Mouse (Mus musculus) intestine, embryonic 14.5 days (tissue): Measurements from ENCODE around the gene Tbc1d24. TPM values are rescaled to one million over a fixed set of nuclear protein-coding genes. Genes with fewer than 3 reads are reported as not detected.
"Not testable (repeated sequence)": the region's sequence is repeated elsewhere in the genome, so short reads cannot be mapped to it uniquely, and the experiment has no call there.

Experiments used
- ATAC-seq: fragments of 200-750 bp; cut with Nextera tagmentation; replicated peaks from 2 replicates; pipeline ENCODE4 v1.8.0; 2017; ENCODE audit warnings: low read depth, moderate number of reproducible peaks, moderate TSS enrichment, moderate library complexity; ENCODE audit not compliant: low FRiP score, low TSS enrichment
- DNase-seq: peaks from one replicate; pipeline ENCODE4 v3.0.0-alpha.2; 2018; ENCODE audit warnings: low spot score
- H3K27ac ChIP-seq: fragments of 300-500 bp; sonication (generic); 2 replicates; pipeline ENCODE4 v1.5.1; 2014; ENCODE audit warnings: low read depth, mild to moderate bottlenecking, control low read depth
- H3K27me3 ChIP-seq: fragments of 300-500 bp; sonication (generic); replicated peaks from 2 replicates; pipeline ENCODE4 v1.6.1; 2014; ENCODE audit warnings: low read length, control low read depth; ENCODE audit not compliant: control insufficient read depth, insufficient read depth
- H3K36me3 ChIP-seq: fragments of 300-500 bp; sonication (generic); 2 replicates; pipeline ENCODE4 v1.6.1; 2014; ENCODE audit warnings: low read length, control low read depth; ENCODE audit not compliant: control insufficient read depth, insufficient read depth
- H3K4me1 ChIP-seq: fragments of 300-500 bp; sonication (generic); replicated peaks from 2 replicates; pipeline ENCODE4 v1.6.1; 2014; ENCODE audit warnings: low read length, control low read depth, mixed read lengths; ENCODE audit not compliant: control insufficient read depth, insufficient read depth
- H3K4me2 ChIP-seq: fragments of 300-500 bp; sonication (generic); 2 replicates; pipeline ENCODE4 v1.6.1; 2014; ENCODE audit warnings: low read length
- H3K4me3 ChIP-seq: fragments of 300-500 bp; sonication (generic); 2 replicates; pipeline ENCODE4 v1.5.1; 2014; ENCODE audit warnings: low read depth, low read length, control low read depth, mixed read lengths
- H3K9ac ChIP-seq: fragments of 300-500 bp; sonication (generic); 2 replicates; pipeline ENCODE4 v1.6.1; 2014; ENCODE audit warnings: mild to moderate bottlenecking, low read length
- H3K9me3 ChIP-seq: fragments of 300-500 bp; sonication (generic); 2 replicates; pipeline ENCODE4 v1.6.1; 2016; ENCODE audit warnings: low read length, control low read depth; ENCODE audit not compliant: control insufficient read depth
- WGBS: fragments of 180-500 bp; shearing (Covaris S2); extraction: QIAGEN DNeasy Blood & Tissue Kit; methylation state at CpG from one replicate; pipeline ENCODE4 v1.1.7; 2014; 5-methylcytosine and 5-hydroxymethylcytosine counted together
- polyA plus RNA-seq: library from polyadenylated mRNA; unstranded; fragments of >200 nt; fragmentation: Nextera tagmentation; extraction: Ambion mirVana; gene quantifications from 2 replicates; pipeline ENCODE4 v1.2.1, GENCODE M21; 2014

The Tbc1d24 gene
- polyA plus RNA-seq, 1 experiment from 2014 or later, result 4.8 TPM

DNA sequence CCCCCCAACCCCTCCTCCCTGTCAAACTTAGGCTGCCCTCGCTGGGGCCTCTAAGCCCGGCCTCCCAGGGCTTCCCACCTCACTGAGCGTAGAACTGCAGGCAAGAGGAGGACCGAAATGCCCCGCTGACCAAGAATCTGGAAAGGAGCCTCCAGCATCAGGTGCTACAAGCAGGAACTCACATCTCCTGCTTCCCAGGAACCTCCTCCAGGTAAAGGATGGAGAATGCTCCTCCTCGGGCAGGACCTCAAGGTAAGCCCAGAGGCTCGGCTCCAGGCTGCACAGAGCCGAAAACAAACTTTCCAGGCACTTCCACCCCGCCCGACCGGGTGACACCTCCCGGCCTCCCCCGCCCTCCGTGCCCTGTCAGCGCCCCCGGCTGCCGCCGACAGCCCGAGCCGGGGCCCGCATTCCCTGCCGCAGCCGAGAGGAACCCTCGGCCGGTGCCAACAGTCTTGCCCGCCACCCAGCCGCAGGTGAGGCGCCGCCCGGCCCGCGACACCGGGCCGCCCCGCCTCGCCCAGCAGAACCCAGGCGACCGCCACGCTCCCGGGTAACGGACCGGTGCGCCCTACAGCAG lies 64.4 kb downstream of the Tbc1d24 start:
- ATAC-seq, result peak; percentile 61

DNA sequence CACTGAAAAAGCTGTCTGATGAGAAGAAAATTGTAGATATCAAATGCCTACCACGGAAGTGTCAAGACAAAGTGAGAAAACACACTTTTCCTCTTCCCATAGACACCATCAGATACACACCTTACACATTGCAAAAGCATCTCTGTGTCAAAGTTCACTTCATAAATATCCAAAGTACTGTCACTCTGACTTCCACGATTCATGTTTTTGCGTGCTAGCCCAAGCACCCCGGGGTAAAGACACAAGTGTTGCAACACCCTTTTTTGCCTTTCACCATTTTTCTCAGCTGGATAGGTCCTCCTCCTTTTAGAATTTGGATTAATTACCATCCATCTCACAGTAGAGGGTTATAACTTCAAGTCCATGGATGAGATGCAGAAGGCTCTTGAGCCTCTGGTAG lies 65.4 kb downstream of the Tbc1d24 start:
- 90% methylated on average over 4 of the region's 4 CpGs for WGBS
- no peak for DNase-seq
- H3K4me1 ChIP-seq, result peaks cover 18% of the 10 kb centered on the region

More for the DNA sequence above, 64.4 kb downstream of the Tbc1d24 start:
- peak overlapping the region; percentile 97 for H3K4me3 ChIP-seq
- DNase-seq, result peak; percentile 73
- H3K4me2 ChIP-seq, result peak overlapping the region; percentile 70
- peaks cover 18% of the 10 kb centered on the region for H3K4me1 ChIP-seq
- no peaks in the 10 kb centered on the region for H3K36me3 ChIP-seq
- under 1% methylated on average over 29 of the region's 43 CpGs for WGBS
- H3K27me3 ChIP-seq, result no peaks in the 10 kb centered on the region
- H3K27ac ChIP-seq, result peak overlapping the region; percentile 81
- H3K9me3 ChIP-seq, result no peaks in the 10 kb centered on the region
- peak overlapping the region; percentile 86 for H3K9ac ChIP-seq

DNA sequence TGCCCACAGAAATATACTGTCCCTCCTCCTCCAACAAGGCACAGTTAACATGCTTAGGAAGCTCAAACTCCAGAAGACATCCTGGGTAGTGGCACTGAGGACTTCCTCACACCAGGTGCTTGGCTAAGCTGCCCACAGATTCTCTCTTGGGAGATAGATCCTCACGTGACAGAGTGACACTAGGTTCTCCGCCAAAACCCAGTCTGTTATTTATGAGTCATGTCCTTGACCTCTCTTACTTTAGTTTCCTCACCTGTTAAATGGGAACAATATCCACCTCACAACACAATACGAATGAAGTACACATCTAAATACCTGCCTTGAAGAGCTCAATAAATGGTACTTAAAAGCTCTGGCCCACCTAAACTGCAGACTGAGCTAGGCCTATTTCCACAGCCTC lies 66.1 kb downstream of the Tbc1d24 start:
- Histone ChIP-seq H3K36me3 (no peaks in the 10 kb centered on the region), H3K4me1 (peaks cover 18% of the 10 kb centered on the region), H3K4me2 (no peak overlapping the region), H3K27ac (no peak overlapping the region), H3K9me3 (no peaks in the 10 kb centered on the region), H3K9ac (no peak overlapping the region), H3K27me3 (no peaks in the 10 kb centered on the region), H3K4me3 (no peak overlapping the region)
- WGBS, result 80% methylated on average over 3 of the region's 3 CpGs
- ATAC-seq (no peak), DNase-seq (no peak)

More for the DNA sequence above, 65.4 kb downstream of the Tbc1d24 start:
- Histone ChIP-seq H3K27me3 (no peaks in the 10 kb centered on the region), H3K36me3 (no peaks in the 10 kb centered on the region), H3K27ac (no peak overlapping the region), H3K9ac (no peak overlapping the region), H3K4me2 (peak overlapping the region; percentile 70), H3K4me3 (peak overlapping the region; percentile 97; the same call in 1 of the 2 replicates), H3K9me3 (no peaks in the 10 kb centered on the region)
- no peak for ATAC-seq

DNA sequence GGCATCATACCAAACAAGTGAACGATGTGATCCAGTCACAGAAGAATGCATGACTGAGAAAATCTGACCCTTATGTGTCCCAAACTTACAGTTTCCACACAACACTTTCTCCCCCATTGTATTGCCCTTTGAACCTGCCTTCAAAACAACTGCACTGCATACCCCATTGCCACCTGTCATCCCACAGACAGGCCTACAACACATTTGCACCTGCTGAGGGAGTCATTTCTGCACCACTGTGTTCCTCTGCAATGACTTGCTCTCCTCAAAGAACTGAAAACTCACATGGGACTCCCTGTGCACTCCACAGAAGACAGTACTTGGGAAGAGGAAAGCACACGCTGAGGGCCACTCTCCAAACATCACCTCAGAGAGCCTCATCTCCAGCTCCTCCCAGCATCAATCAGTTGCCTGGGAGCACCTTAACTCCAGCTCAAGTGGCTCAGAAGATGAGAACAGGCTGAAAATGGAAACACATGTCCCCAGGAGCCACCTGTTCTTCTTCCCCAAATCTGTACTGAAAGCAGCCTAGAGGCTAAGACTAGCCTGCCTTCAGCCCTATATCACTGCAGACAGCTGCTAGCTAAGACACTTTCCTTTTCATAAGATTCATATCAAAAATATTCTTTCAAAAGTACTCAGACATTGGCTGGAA lies 68.0 kb downstream of the Tbc1d24 start:
- Histone ChIP-seq H3K36me3 (no peaks in the 10 kb centered on the region), H3K27ac (no peak overlapping the region), H3K4me3 (no peak overlapping the region), H3K9me3 (no peaks in the 10 kb centered on the region), H3K4me1 (peaks cover 18% of the 10 kb centered on the region), H3K4me2 (no peak overlapping the region), H3K27me3 (no peaks in the 10 kb centered on the region), H3K9ac (no peak overlapping the region)
- DNase-seq (no peak), ATAC-seq (no peak)
- 73% methylated on average over 2 of the region's 2 CpGs for WGBS

DNA sequence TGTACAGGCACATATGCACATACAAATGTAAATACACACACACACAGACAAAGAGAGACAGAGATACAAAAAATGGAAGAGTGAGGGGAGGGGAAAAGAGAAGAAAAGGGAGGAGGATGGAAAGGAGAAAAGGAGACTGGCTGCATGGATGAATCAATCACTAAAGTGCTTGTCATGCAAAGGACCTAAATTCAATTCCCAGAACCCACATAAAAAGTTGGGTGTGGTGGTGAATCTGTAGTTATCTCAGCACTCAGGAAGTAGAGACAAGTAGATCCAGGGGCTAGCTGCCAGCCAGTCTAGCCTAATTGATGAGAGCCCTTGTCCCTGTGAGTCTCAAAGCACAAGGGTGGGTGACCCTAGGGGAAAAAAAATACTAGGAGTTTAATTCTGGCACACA lies 71.3 kb downstream of the Tbc1d24 start:
- Histone ChIP-seq H3K4me2 (no peak overlapping the region), H3K27ac (no peak overlapping the region), H3K9me3 (no peaks in the 10 kb centered on the region), H3K4me3 (no peak overlapping the region), H3K36me3 (no peaks in the 10 kb centered on the region), H3K4me1 (no peaks in the 10 kb centered on the region), H3K9ac (no peak overlapping the region), H3K27me3 (no peaks in the 10 kb centered on the region)
- DNase-seq (no peak), ATAC-seq (no peak)

DNA sequence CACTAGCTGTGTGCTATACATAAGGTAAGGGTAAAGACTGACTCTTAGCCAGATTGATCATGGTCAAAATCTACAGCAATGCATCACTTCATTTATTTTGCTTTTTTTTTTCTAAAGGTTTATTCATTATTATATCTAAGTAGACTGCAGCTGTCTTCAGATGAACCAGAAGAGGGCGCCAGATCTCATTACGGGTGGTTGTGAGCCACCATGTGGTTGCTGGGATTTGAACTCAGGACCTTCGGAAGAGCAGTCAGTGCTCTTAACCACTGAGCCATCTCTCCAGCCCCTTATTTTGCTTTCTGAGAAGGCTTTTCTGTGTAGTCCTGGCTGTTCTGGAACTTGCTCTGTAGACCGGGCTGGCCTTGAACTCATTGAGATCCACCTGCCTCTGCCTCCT lies 72.4 kb downstream of the Tbc1d24 start:
- H3K4me1 ChIP-seq, H3K4me3 ChIP-seq, H3K27ac ChIP-seq, H3K27me3 ChIP-seq, ATAC-seq, DNase-seq, H3K9me3 ChIP-seq, H3K4me2 ChIP-seq, H3K9ac ChIP-seq, H3K36me3 ChIP-seq: not testable (repeated sequence)
- 91% methylated on average over 4 of the region's 4 CpGs for WGBS

DNA sequence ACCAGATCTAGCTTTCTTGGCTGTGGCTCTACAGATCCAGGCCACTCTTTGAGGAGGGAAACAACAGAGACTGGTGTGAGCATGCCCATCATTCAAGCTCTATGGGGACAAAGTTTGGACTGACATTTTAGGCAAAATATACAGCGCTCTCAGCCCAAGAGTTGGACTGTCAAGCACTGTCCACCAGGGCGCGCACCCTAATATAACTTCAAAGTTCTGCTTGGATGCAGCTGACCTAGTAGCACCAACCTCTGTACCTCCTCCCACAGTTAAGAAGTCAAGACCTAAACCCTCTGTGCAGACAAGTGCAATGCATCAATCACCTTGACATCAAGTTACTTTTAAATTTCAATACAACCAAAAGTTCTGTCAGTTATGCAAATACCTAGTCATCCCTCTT lies 73.8 kb downstream of the Tbc1d24 start:
- DNase-seq (no peak), ATAC-seq (no peak)
- H3K36me3 ChIP-seq, result no peaks in the 10 kb centered on the region
- no peaks in the 10 kb centered on the region for H3K27me3 ChIP-seq
- no peak overlapping the region for H3K27ac ChIP-seq
- H3K4me1 ChIP-seq, result no peaks in the 10 kb centered on the region
- no peak overlapping the region for H3K4me3 ChIP-seq
- H3K9ac ChIP-seq, result no peak overlapping the region
- no peak overlapping the region for H3K4me2 ChIP-seq
- WGBS, result 86% methylated on average over 3 of the region's 3 CpGs
- H3K9me3 ChIP-seq, result no peaks in the 10 kb centered on the region

DNA sequence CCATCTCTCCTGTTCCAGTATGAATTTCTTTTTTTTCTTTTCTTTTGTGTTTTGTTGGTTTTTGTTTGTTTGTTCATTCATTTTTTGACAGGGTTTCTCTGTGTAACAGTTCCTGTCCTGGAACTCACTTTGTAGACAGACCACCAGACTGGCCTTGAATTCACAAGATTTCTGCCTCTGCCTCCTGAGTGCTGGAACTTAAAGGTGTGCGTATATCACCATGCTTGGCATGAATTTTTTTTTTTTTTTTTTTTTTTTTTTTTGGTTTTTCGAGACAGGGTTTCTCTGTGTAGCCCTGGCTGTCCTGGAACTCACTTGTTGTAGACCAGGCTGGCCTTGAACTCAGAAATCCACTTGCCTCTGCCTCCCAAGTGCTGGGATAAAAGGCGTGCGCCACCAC lies 76.1 kb downstream of the Tbc1d24 start:
- not testable (repeated sequence) for H3K27me3 ChIP-seq, H3K4me1 ChIP-seq, ATAC-seq, H3K9me3 ChIP-seq, H3K27ac ChIP-seq, H3K36me3 ChIP-seq, H3K4me2 ChIP-seq, H3K9ac ChIP-seq, DNase-seq, H3K4me3 ChIP-seq
- 85% methylated on average over 4 of the region's 4 CpGs for WGBS

DNA sequence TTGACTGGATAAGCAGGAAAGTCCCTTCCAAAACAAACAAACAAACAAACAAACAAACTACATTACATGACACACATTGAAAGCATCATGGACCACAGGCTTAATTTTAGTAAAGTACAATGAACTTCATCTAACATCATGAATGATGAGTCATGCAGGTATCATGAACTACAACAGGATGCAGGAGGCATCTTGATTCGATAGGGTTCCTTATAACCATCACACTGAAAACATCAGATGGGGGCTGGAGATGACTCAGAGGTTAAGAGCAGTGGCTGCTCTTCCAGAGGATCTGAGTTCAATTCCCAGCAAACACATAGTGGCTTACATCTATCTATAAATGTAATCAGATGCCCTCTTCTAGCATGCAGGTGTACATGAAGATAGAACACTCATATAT lies 77.8 kb downstream of the Tbc1d24 start:
- no peaks in the 10 kb centered on the region for H3K27me3 ChIP-seq
- no peak overlapping the region for H3K4me3 ChIP-seq
- H3K27ac ChIP-seq, result no peak overlapping the region
- ATAC-seq (no peak), DNase-seq (no peak)
- 90% methylated on average over 1 of the region's 1 CpGs for WGBS
- no peaks in the 10 kb centered on the region for H3K9me3 ChIP-seq
- no peaks in the 10 kb centered on the region for H3K4me1 ChIP-seq
- H3K4me2 ChIP-seq, result no peak overlapping the region
- no peaks in the 10 kb centered on the region for H3K36me3 ChIP-seq
- H3K9ac ChIP-seq, result no peak overlapping the region
